Mouse (Mus musculus) adrenal gland, postnatal 14 days (tissue): ENCODE results near the gene Itga3. TPM values are rescaled to one million over a fixed set of nuclear protein-coding genes. Genes with fewer than 3 reads are reported as not detected.
A peak's percentile ranks its signal among the peaks of the same experiment; 100 is the strongest.

ENCODE experiments used
- DNase-seq: peaks from one replicate; pipeline ENCODE4 v3.0.0; 2021; ENCODE audit warnings: mixed read lengths
- total RNA-seq: library from RNA; stranded (reverse); gene quantifications from 2 replicates; pipeline ENCODE4 v1.2.3, GENCODE M21; 2021

The Itga3 gene
- total RNA-seq, 1 experiment from 2014 or later, result 36.1 TPM

DNA sequence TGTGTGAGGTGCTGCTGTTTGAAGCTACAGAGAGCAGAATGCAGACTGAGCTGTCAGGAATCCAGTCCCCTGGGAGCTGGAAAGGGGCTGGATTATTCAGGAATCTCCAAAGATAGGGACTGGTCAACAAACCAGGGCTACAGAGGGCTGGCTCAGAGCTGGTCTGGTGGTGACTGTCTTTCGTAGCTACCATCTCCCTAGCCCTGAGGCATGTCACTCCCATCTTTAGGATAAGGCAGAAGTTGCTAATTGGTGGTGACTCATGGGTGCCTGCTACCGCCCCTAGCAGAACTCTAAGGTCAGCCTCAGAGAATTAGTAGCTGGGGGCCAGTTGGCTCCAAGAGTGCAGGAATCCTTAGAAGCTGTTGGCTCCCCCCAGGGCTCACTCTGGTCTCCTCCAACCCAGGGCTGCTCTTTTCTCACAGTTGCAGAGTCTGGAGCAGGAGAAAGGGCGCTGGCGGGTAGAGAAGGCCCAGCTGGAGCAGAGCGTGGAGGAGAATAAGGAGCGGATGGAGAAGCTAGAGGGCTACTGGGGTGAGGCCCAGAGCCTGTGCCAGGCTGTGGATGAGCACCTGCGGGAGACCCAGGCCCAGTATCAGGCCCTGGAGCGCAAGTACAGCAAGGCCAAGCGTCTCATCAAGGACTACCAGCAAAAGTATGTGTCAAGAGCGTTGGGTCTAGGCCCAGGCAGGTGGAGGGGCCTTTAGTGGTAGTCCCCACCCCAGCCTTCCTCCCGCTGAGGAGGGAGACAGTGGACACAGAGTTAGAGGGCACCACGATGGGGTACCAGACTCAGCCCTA lies 72.3 kb downstream of the Itga3 start:
- no peak for DNase-seq

GRCm38 (mm10) chr11:95002705-95003104 lies 73.9 kb downstream of the Itga3 start:
- DNase-seq, result no peak

DNA sequence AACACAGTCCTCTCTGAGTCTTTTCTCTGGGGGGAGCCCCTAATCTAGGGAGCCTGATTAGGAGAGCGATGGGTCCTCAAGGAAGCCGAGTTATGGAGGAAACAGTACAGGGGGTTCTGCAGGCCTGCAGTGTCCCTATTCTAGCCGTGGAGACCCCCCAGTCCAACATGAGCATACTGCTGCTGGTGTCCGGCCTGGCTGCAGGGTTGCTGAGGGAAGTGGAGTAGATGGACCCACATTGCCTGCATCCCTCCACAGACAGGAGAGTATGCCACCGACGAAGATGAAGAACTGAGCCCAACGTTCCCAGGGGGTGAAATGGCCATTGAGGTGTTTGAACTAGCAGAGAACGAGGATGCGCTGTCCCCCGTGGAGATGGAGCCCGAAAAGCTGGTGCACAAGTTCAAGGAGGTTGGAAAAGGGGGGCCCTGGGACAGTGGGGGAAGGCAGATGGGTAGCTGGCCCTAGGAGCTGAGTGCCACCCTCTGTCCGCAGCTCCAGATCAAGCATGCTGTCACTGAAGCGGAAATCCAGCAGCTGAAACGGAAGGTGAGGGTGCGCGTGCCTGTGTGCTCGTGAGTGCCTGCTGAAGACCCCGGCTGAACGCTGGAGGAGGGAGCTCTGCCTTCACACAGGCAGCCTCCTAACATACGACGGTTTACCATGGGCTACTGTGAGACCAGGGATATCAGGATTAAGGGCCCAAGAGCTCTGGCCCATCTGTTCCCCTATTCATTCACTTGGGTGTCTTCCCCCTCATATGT lies 74.8 kb downstream of the Itga3 start:
- no peak for DNase-seq

GRCm38 (mm10) chr11:95001058-95001457 lies 75.5 kb downstream of the Itga3 start:
- peak; percentile 87 for DNase-seq

- peak; percentile 76 for DNase-seq
These were observed 76.1 kb downstream of the Itga3 start for GRCm38 (mm10) chr11:95000548-95000947.

DNA sequence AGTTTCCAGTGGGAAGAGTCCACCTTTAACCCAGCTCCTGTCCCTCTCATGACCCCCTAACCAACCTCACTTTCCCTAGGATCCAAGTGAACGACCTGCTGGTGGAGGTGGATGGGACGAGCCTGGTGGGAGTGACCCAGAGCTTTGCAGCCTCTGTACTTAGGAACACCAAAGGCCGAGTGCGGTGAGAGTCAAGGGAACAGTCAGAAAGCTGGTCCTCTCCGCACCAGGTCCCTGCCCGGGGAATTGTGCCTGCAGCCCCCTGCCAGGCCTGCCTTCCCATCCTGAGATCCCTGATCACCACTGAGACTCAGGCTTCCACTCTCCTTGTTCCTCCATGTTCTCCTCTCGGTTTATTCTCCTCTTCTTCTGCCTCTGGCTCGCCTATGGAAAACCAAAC lies 76.5 kb downstream of the Itga3 start:
- DNase-seq, result no peak

GRCm38 (mm10) chr11:94998041-94998531 lies 78.5 kb downstream of the Itga3 start:
- no peak for DNase-seq

GRCm38 (mm10) chr11:94997596-94997995 lies 79.0 kb downstream of the Itga3 start:
- no peak for DNase-seq

DNA sequence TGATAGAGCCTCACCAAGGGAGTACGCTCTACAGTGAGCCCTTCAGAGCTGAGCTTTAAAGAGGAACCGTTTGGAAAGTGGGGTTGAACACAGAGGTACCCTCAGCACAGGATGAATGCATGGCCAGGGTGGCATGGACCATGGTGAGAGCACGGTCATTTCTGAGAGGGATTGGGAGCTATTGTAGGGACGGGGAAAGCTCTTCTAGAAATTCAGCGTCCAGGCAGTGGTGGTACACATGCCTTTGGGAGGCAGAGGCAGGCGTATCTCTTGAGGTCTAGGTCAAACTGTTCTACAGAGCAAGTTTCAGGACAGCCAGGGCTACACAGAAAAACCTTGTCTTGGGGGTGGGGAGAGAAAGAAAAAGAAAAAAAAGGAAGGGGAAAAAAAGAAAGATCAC lies 79.6 kb downstream of the Itga3 start:
- DNase-seq, result no peak

GRCm38 (mm10) chr11:94996101-94996500 lies 80.5 kb downstream of the Itga3 start:
- no peak for DNase-seq

GRCm38 (mm10) chr11:94994947-94995772 lies 81.4 kb downstream of the Itga3 start:
- DNase-seq, result no peak

Other genes starting within 250 kb of the Itga3 start
- 358 and 494 TPM in 2 replicates for gene Col1a1, start 140.6 kb downstream of the Itga3 start, total RNA-seq
- gene Hils1, start 109.2 kb downstream of the Itga3 start, total RNA-seq, result not detected in 2 replicates
- 0.26 TPM in 1 of 2 replicates, not detected in the other for gene Sgca, start 100.5 kb downstream of the Itga3 start, total RNA-seq
- gene Ppp1r9b, start 85.8 kb downstream of the Itga3 start, total RNA-seq, result 101 and 109 TPM in 2 replicates
- 5.4 and 7.3 TPM in 2 replicates for gene Samd14, start 66.9 kb downstream of the Itga3 start, total RNA-seq
- gene Pdk2, start 35.4 kb downstream of the Itga3 start, total RNA-seq, result 147 and 156 TPM in 2 replicates
- not detected in 2 replicates for gene Dlx3, start 43.3 kb upstream of the Itga3 start, total RNA-seq
- not detected in 2 replicates for gene Dlx4, start 69.5 kb upstream of the Itga3 start, total RNA-seq
- not detected in 2 replicates for gene Tac4, start 184.7 kb upstream of the Itga3 start, total RNA-seq
- gene Kat7, start 233.4 kb upstream of the Itga3 start, total RNA-seq, result 48.5 and 50.7 TPM in 2 replicates